ENCODE assay signal across 8 mouse cellular contexts in the genomic region with DNA sequence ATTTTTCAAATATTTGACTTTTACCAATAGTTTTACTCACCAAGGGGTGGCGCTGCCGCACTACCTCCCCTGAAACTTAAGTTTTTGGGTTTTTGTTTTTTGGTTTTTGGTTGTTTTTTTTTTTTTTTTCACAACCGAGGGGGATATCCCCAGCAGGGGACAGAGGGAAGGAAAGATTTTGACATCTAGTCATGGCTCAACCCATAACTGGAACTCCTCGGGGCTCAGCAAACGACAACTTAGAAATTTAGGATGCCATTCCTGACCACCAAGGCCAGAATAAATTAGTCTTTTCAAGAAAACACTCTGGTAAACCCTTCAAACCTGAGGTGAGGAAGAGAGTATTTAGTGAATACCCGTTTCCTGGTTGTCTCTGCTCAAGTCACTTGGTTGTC. TPM values are rescaled to one million over a fixed set of nuclear protein-coding genes. Genes with fewer than 3 reads are reported as not detected.
DNase-seq lines count a peak whose midpoint lies in the region; ATAC-seq and TF ChIP-seq lines count a peak whose summit lies in the region.

No protein-coding gene starts in this region.

- no peak overlapping the region for H3K9ac ChIP-seq in forebrain, embryonic 12.5 days
- H3K9ac ChIP-seq in intestine, embryonic 15.5 days: no peak overlapping the region
- no peak overlapping the region for H3K9ac ChIP-seq in lung, postnatal 0 days (replicated peaks; ENCODE audit: low read depth)
- no peak overlapping the region for H3K9ac ChIP-seq in stomach, embryonic 14.5 days (replicated peaks; ENCODE audit: low read depth, low read length)

- no peak for ATAC-seq in forebrain, embryonic 12.5 days (ENCODE audit: low FRiP score)
- ATAC-seq in intestine, embryonic 15.5 days: no peak
- no peak for ATAC-seq in lung, postnatal 0 days
- no peak for ATAC-seq in stomach, embryonic 14.5 days (ENCODE audit: insufficient number of reproducible peaks, insufficient read depth, low FRiP score, low read depth)

- H3K36me3 ChIP-seq in forebrain, embryonic 12.5 days (replicated peaks): no peaks in the 10 kb centered on the region
- H3K36me3 ChIP-seq in intestine, embryonic 15.5 days: no peaks in the 10 kb centered on the region
- no peaks in the 10 kb centered on the region for H3K36me3 ChIP-seq in lung, postnatal 0 days (ENCODE audit: insufficient read depth, low read length)
- H3K36me3 ChIP-seq in stomach, embryonic 14.5 days (ENCODE audit: control insufficient read depth, insufficient read depth, low read length): no peaks in the 10 kb centered on the region

- H3K4me2 ChIP-seq in forebrain, embryonic 12.5 days: peak overlapping the region; percentile 95
- H3K4me2 ChIP-seq in intestine, embryonic 15.5 days (replicated peaks): peak overlapping the region; percentile 88
- H3K4me2 ChIP-seq in lung, postnatal 0 days (replicated peaks; ENCODE audit: low read depth, low read length): peak overlapping the region; percentile 94
- H3K4me2 ChIP-seq in stomach, embryonic 14.5 days (replicated peaks; ENCODE audit: low read depth, low read length): no peak overlapping the region

- H3K27ac ChIP-seq in forebrain, embryonic 12.5 days: no peak overlapping the region
- no peak overlapping the region for H3K27ac ChIP-seq in intestine, embryonic 15.5 days
- peak overlapping the region; percentile 100 for H3K27ac ChIP-seq in lung, postnatal 0 days (ENCODE audit: low read length)
- H3K27ac ChIP-seq in stomach, embryonic 14.5 days (ENCODE audit: low read length): no peak overlapping the region

- peaks cover 61% of the 10 kb centered on the region for H3K4me1 ChIP-seq in forebrain, embryonic 12.5 days
- peaks cover 22% of the 10 kb centered on the region for H3K4me1 ChIP-seq in intestine, embryonic 15.5 days (replicated peaks)
- H3K4me1 ChIP-seq in lung, postnatal 0 days (ENCODE audit: insufficient read depth, low read depth, low read length): peaks cover 26% of the 10 kb centered on the region
- H3K4me1 ChIP-seq in stomach, embryonic 14.5 days (ENCODE audit: control insufficient read depth, insufficient read depth, low read length): peaks cover 44% of the 10 kb centered on the region

- peak; percentile 76 for TF ChIP-seq CTCF in lung, postnatal 0 days (IDR thresholded peaks at IDR 0.05)

- TF ChIP-seq EP300 in lung, postnatal 0 days (IDR thresholded peaks at IDR 0.05): peak; percentile 12; the same call in 1 of the 2 replicates

- peak; percentile 60 to 71 for DNase-seq in layer of hippocampus, postnatal 10 days (ENCODE audit: low spot score in 2 of 2)
- DNase-seq in layer of hippocampus, adult 9-11 months: no peak
- peak; percentile 89 for DNase-seq in adipocyte (ENCODE audit: low spot score)
- DNase-seq in lung, postnatal 0 days (ENCODE audit: low spot score): peak; percentile 92
- DNase-seq in layer of hippocampus, adult 8-10 months (ENCODE audit: low spot score in 2 of 2): no peak

- H3K9me3 ChIP-seq in forebrain, embryonic 12.5 days: no peaks in the 10 kb centered on the region
- no peaks in the 10 kb centered on the region for H3K9me3 ChIP-seq in intestine, embryonic 15.5 days
- no peaks in the 10 kb centered on the region for H3K9me3 ChIP-seq in lung, postnatal 0 days (ENCODE audit: low read length)
- H3K9me3 ChIP-seq in stomach, embryonic 14.5 days (ENCODE audit: control insufficient read depth, low read depth, low read length): no peaks in the 10 kb centered on the region

- 1% methylated on average over 6 of the region's 6 CpGs for WGBS in forebrain, embryonic 12.5 days
- 6% methylated on average over 6 of the region's 6 CpGs for WGBS in intestine, embryonic 15.5 days
- WGBS in lung, postnatal 0 days: 2% methylated on average over 6 of the region's 6 CpGs
- WGBS in stomach, embryonic 14.5 days: 5% methylated on average over 6 of the region's 6 CpGs

- peaks cover 56% of the 10 kb centered on the region for H3K27me3 ChIP-seq in forebrain, embryonic 12.5 days
- no peaks in the 10 kb centered on the region; the same call in 1 of the 2 replicates for H3K27me3 ChIP-seq in intestine, embryonic 15.5 days (replicated peaks)
- no peaks in the 10 kb centered on the region for H3K27me3 ChIP-seq in lung, postnatal 0 days (replicated peaks; ENCODE audit: insufficient read depth, low read length)
- H3K27me3 ChIP-seq in stomach, embryonic 14.5 days (ENCODE audit: control insufficient read depth, insufficient read depth, low read length): 0 out of 2 replicates have a peak, but pooled peaks cover 2% of the 10 kb centered on the region

- no peak overlapping the region for H3K4me3 ChIP-seq in forebrain, embryonic 12.5 days (replicated peaks)
- H3K4me3 ChIP-seq in intestine, embryonic 15.5 days (replicated peaks): no peak overlapping the region
- peak overlapping the region; percentile 88; the same call in 1 of the 2 replicates for H3K4me3 ChIP-seq in lung, postnatal 0 days (ENCODE audit: low read depth, low read length)
- H3K4me3 ChIP-seq in stomach, embryonic 14.5 days (ENCODE audit: low read depth, low read length): peak overlapping the region; percentile 37; the same call in 1 of the 2 replicates

RNA-seq across cellular contexts. Expression of a gene that starts 2.8 kb away (rescaled TPM):
- total RNA-seq in layer of hippocampus, postnatal 10 days (2021): not detected
- not detected in 2 replicates for polyA plus RNA-seq in forebrain, embryonic 12.5 days (2016; fragmentation: Nextera tagmentation; extraction: Ambion mirVana)
- polyA plus RNA-seq in intestine, embryonic 15.5 days (2015; fragmentation: Nextera tagmentation; extraction: Ambion mirVana): not detected in 2 replicates
- polyA plus RNA-seq in lung, postnatal 0 days (2015; fragmentation: Nextera tagmentation; extraction: Ambion mirVana): not detected in 2 replicates
- polyA plus RNA-seq in stomach, embryonic 14.5 days (2014; fragmentation: Nextera tagmentation; extraction: Ambion mirVana): not detected in 2 replicates
- not detected for total RNA-seq in layer of hippocampus, adult 8-10 months (2022)

RNA-seq across cellular contexts. Expression of a gene that starts 3.2 kb away (rescaled TPM):
- total RNA-seq in layer of hippocampus, postnatal 10 days (2021): 10 to 100 TPM; 31.9 to 36.6 TPM
- polyA plus RNA-seq in forebrain, embryonic 12.5 days (2016; fragmentation: Nextera tagmentation; extraction: Ambion mirVana): 0.40 and 0.42 TPM in 2 replicates
- 0.90 and 0.91 TPM in 2 replicates for polyA plus RNA-seq in intestine, embryonic 15.5 days (2015; fragmentation: Nextera tagmentation; extraction: Ambion mirVana)
- polyA plus RNA-seq in lung, postnatal 0 days (2015; fragmentation: Nextera tagmentation; extraction: Ambion mirVana): 2.3 TPM in 2 replicates
- polyA plus RNA-seq in stomach, embryonic 14.5 days (2014; fragmentation: Nextera tagmentation; extraction: Ambion mirVana): 1.4 and 1.5 TPM in 2 replicates
- total RNA-seq in layer of hippocampus, adult 8-10 months (2022): 10 to 100 TPM; 44.9 to 51.7 (median 49.1) TPM

RNA-seq across cellular contexts. Expression of a gene that starts 53.3 kb away (rescaled TPM):
- total RNA-seq in layer of hippocampus, postnatal 10 days (2021): 1 to 10 TPM in 1 of 2 experiments, under 1 TPM in 1; 0.82 to 1.1 TPM
- polyA plus RNA-seq in forebrain, embryonic 12.5 days (2016; fragmentation: Nextera tagmentation; extraction: Ambion mirVana): 0.29 and 0.83 TPM in 2 replicates
- polyA plus RNA-seq in intestine, embryonic 15.5 days (2015; fragmentation: Nextera tagmentation; extraction: Ambion mirVana): not detected in 2 replicates
- polyA plus RNA-seq in lung, postnatal 0 days (2015; fragmentation: Nextera tagmentation; extraction: Ambion mirVana): not detected in 2 replicates
- not detected in 2 replicates for polyA plus RNA-seq in stomach, embryonic 14.5 days (2014; fragmentation: Nextera tagmentation; extraction: Ambion mirVana)
- total RNA-seq in layer of hippocampus, adult 8-10 months (2022): under 1 TPM; 0.30 to 0.76 (median 0.47) TPM

Comparison
In these comparisons a context has a peak if more than half of its experiments do, and no peak if none do; other contexts are left out.
1. DNase-seq: peak in layer of hippocampus, postnatal 10 days (2 of 2), adipocyte (single experiment) and lung, postnatal 0 days (single experiment); none in layer of hippocampus, adult 9-11 months (single experiment) and layer of hippocampus, adult 8-10 months (0 of 2).
2. H3K4me3 ChIP-seq: peak in lung, postnatal 0 days (single experiment) and stomach, embryonic 14.5 days (single experiment); none in forebrain, embryonic 12.5 days (single experiment) and intestine, embryonic 15.5 days (single experiment).